Mouse (Mus musculus) right cerebral cortex, adult 2 months (tissue): ENCODE measurements around the gene Olfr798.

Experiments used
- DNase-seq, 2 experiments: peaks; one replicate each; pipeline ENCODE4 v3.0.0; 2021 to 2022; ENCODE audit warnings: low spot score in 2 of 2

The Olfr798 gene

GRCm38 (mm10) chr10:129627834-129628233, at the start of gene Olfr798:
Olfr798 (minus strand) TSS chr10:129627934.
- no peak for DNase-seq

- DNase-seq = no peak
These were observed 46.0 kb upstream of the Olfr798 start, which contains the start of gene Olfr801 for GRCm38 (mm10) chr10:129673765-129674164. Olfr801 (minus strand) TSS chr10:129673865.

GRCm38 (mm10) chr10:129657394-129657793, 29.7 kb upstream of the Olfr798 start, which contains the start of gene Olfr800:
Olfr800 (plus strand) TSS chr10:129657694.
- DNase-seq = no peak

GRCm38 (mm10) chr10:129651763-129652162, 24.0 kb upstream of the Olfr798 start:
- DNase-seq = no peak

- DNase-seq = no peak
These were observed 9.4 kb upstream of the Olfr798 start, which contains the start of gene Olfr799 for GRCm38 (mm10) chr10:129637184-129637583. Olfr799 (plus strand) TSS chr10:129637484.

- no peak for DNase-seq
These were observed 4.5 kb downstream of the Olfr798 start for GRCm38 (mm10) chr10:129623251-129623650.

GRCm38 (mm10) chr10:129621724-129622123, 6.0 kb downstream of the Olfr798 start:
- DNase-seq = no peak

- DNase-seq = no peak
These were observed 15.3 kb downstream of the Olfr798 start, which contains the start of gene Olfr796 for GRCm38 (mm10) chr10:129612470-129612869. Olfr796 (minus strand) TSS chr10:129612570.

GRCm38 (mm10) chr10:129577066-129577465, 50.7 kb downstream of the Olfr798 start:
- DNase-seq = no peak
